Mouse (Mus musculus): ENCODE measurements around the gene Ankrd7.
"Not testable (repeated sequence)": the region's sequence is repeated elsewhere in the genome, so short reads cannot be mapped to it uniquely, and the experiment has no call there.

Ankrd7 gene

GRCm38 (mm10) chr6:18866018-18866417, at the start of gene Ankrd7:
Ankrd7 (plus strand) TSS chr6:18866318.
- no peak for DNase-seq

GRCm38 (mm10) chr6:18819343-18819742, 46.8 kb upstream of the Ankrd7 start:
- DNase-seq: no peak

GRCm38 (mm10) chr6:18820246-18820645, 45.9 kb upstream of the Ankrd7 start:
- no peak for DNase-seq

- DNase-seq: no peak
These were observed 43.3 kb upstream of the Ankrd7 start for GRCm38 (mm10) chr6:18822812-18823211.

GRCm38 (mm10) chr6:18832958-18833357, 33.2 kb upstream of the Ankrd7 start:
- DNase-seq: no peak

- DNase-seq: not testable (repeated sequence)
These were observed 21.6 kb upstream of the Ankrd7 start for GRCm38 (mm10) chr6:18844529-18844928.

GRCm38 (mm10) chr6:18845571-18845970, 20.5 kb upstream of the Ankrd7 start:
- DNase-seq: peak; percentile 92

- DNase-seq: peak; percentile 100
These were observed 17.9 kb upstream of the Ankrd7 start, which contains the start of gene Lsm8 for GRCm38 (mm10) chr6:18848051-18848701. Lsm8 (plus strand) TSS chr6:18848579.

- DNase-seq: no peak
These were observed 17.4 kb upstream of the Ankrd7 start for GRCm38 (mm10) chr6:18848702-18849061.

GRCm38 (mm10) chr6:18855323-18855722, 10.8 kb upstream of the Ankrd7 start:
- DNase-seq: no peak

GRCm38 (mm10) chr6:18856487-18857078, 9.5 kb upstream of the Ankrd7 start:
- DNase-seq: no peak

GRCm38 (mm10) chr6:18889030-18889429, 22.9 kb downstream of the Ankrd7 start:
- no peak for DNase-seq

- no peak for DNase-seq
These were observed 28.0 kb downstream of the Ankrd7 start for GRCm38 (mm10) chr6:18894142-18894541.

GRCm38 (mm10) chr6:18907173-18907572, 41.1 kb downstream of the Ankrd7 start:
- DNase-seq: no peak

GRCm38 (mm10) chr6:18913179-18913578, 47.1 kb downstream of the Ankrd7 start:
- DNase-seq: no peak

- no peak for DNase-seq
These were observed 49.9 kb downstream of the Ankrd7 start for GRCm38 (mm10) chr6:18916021-18916420.

GRCm38 (mm10) chr6:18916471-18916870, 50.4 kb downstream of the Ankrd7 start:
- no peak for DNase-seq

All from heart, adult 11 months (tissue).